Mouse (Mus musculus) lung, postnatal 0 days (tissue): ENCODE measurements around the gene Slc25a19.

Experiments used
- CTCF ChIP-seq: IDR thresholded peaks from 2 replicates; pipeline ENCODE4 v1.5.1; 2016; ENCODE audit warnings: antibody characterized with exemption, mild to moderate bottlenecking
- EP300 ChIP-seq: IDR thresholded peaks from 2 replicates; pipeline ENCODE4 v1.6.1; 2016; ENCODE audit warnings: antibody characterized with exemption, mild to moderate bottlenecking, control low read depth

DNA sequence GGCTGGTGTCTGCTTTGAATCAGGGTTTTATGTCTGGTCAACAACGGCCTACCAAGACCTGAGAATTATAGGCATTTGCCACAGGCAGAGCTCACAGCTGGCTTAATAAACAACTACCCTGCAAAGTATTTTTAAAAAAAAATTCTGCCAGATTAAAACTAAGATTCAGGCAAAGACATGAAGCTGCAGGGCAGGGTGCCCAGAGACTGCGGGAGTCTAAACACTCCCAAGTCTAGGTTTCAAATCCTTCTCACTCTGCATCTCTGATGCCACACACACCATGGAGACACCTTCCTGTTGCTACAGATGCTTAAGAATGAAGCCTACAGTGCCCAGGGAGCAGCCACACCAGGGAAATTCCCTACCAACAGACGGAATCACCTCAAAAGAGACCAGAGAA, 23.6 kb upstream of the Slc25a19 start:
- TF ChIP-seq CTCF, result no peak
- no peak for TF ChIP-seq EP300
